Mouse (Mus musculus) hindbrain, embryonic 10.5 days (tissue): ENCODE data around the gene Ppil3. TPM values are rescaled to one million over a fixed set of nuclear protein-coding genes. Genes with fewer than 3 reads are reported as not detected.

ENCODE experiments used
- DNase-seq: peaks from one replicate; pipeline ENCODE4 v3.0.0-alpha.2; 2017; ENCODE audit warnings: low spot score
- H3K27ac ChIP-seq: fragments of 300-500 bp; sonication (generic); 2 replicates; pipeline ENCODE4 v1.5.1; 2016; ENCODE audit warnings: mild to moderate bottlenecking, moderate library complexity
- H3K27me3 ChIP-seq: fragments of 300-500 bp; sonication (generic); 2 replicates; pipeline ENCODE4 v1.6.1; 2016; ENCODE audit warnings: mild to moderate bottlenecking; ENCODE audit not compliant: poor library complexity, insufficient read depth, severe bottlenecking
- H3K36me3 ChIP-seq: fragments of 300-500 bp; sonication (generic); 2 replicates; pipeline ENCODE4 v1.6.1; 2016; ENCODE audit warnings: mild to moderate bottlenecking, moderate library complexity
- H3K4me1 ChIP-seq: fragments of 300-500 bp; sonication (generic); replicated peaks from 2 replicates; pipeline ENCODE4 v1.6.1; 2016; ENCODE audit warnings: mild to moderate bottlenecking
- H3K4me3 ChIP-seq: fragments of 300-500 bp; sonication (generic); 2 replicates; pipeline ENCODE4 v1.5.1; 2016; ENCODE audit warnings: mild to moderate bottlenecking, moderate library complexity
- H3K9me3 ChIP-seq: fragments of 300-500 bp; sonication (generic); 2 replicates; pipeline ENCODE4 v1.6.1; 2016; ENCODE audit warnings: mild to moderate bottlenecking, moderate library complexity
- WGBS: fragments of 180-500 bp; shearing (Covaris S2); methylation state at CpG from one replicate; pipeline ENCODE4 v1.1.7; 2016; 5-methylcytosine and 5-hydroxymethylcytosine counted together
- polyA plus RNA-seq: library from polyadenylated mRNA; unstranded; fragments of >200 nt; fragmentation: Nextera tagmentation; extraction: Ambion mirVana; gene quantifications from 2 replicates; pipeline ENCODE4 v1.2.1, GENCODE M21; 2016

Ppil3 gene
- polyA plus RNA-seq, 1 experiment from 2014 or later: 58.9 TPM

DNA sequence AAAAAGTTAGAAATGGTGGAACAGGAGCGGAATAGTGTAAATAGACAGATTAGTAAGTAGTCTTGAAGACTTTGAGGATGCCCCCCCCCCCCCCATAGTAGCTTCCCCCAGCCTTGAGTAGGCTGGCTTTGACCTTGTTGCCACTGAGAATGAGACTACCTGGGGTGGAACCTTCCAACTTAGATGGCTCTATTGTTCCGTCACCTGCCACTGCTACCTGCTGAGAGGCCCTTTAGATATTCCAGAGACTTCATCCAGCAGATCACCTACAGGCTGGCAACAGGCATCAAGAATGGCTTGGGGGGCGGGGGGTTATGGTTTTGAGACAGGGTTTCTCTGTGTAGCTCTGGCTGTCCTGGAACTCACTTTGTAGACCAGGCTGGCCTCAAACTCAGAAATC, 20.7 kb downstream of the Ppil3 start:
- WGBS: 87% methylated on average over 3 of the region's 3 CpGs
- H3K27ac ChIP-seq: no peak overlapping the region
- no peaks in the 10 kb centered on the region for H3K9me3 ChIP-seq
- peaks cover 21% of the 10 kb centered on the region for H3K4me1 ChIP-seq
- peaks cover 24% of the 10 kb centered on the region for H3K36me3 ChIP-seq
- H3K4me3 ChIP-seq: 0 out of 2 replicates have a peak overlapping the region, but pooled peaks have one; percentile 99
- H3K27me3 ChIP-seq: no peaks in the 10 kb centered on the region
- DNase-seq: no peak

DNA sequence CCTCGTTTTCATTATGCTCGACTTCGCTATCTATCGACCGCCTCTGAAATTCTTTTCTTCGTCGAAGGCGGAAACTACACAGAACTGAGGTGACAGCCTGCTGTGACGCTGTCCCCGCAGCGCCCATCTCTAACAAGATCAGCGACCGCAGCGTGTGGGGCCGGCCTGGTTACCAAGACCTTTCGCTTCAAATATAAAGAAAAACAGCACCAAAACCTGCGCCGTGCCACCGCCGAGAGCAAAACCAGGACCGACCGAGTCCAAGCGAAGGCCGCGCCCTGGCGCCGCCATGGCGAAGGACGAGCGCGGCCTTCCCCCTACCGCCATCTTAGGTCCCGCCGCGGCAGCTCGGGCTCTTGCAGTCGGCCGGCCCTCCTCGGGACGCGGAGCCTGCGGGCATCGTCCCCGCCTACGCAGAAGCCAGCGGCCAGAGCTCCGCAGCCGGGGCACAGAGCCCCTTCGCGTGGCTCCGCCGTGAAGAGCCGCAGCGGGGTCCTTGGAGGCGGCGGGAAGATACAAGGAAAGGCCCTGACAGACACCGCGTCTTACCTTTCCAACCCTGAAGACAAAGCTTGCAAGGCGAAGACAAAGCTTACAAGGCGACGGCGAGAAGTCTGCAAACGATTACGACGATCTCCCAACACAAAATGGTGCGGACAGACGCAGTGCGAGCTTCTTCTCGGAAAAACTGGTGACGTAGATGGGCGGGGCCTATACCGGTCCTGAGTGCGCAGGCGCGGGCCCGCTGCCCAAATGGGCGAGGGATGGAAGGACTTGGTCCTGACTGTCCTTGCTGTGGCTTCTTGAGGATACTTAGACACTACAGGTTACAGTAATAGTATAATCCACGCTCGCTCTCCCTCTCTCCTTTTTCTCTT, 21.7 kb downstream of the Ppil3 start, which contains the start of gene Clk1:
Gene Clk1, minus strand, starts transcription at position 696 of the 878 bp plus-strand sequence.
- WGBS: under 1% methylated on average over 79 of the region's 79 CpGs
- peaks cover 21% of the 10 kb centered on the region for H3K4me1 ChIP-seq
- no peaks in the 10 kb centered on the region for H3K9me3 ChIP-seq
- H3K27ac ChIP-seq: peak within 1 kb of the TSS; percentile 100
- no peaks in the 10 kb centered on the region for H3K27me3 ChIP-seq
- H3K4me3 ChIP-seq: peak within 1 kb of the TSS; percentile 99
- H3K36me3 ChIP-seq: peaks cover 34% of the 10 kb centered on the region
- DNase-seq: peak; percentile 94

DNA sequence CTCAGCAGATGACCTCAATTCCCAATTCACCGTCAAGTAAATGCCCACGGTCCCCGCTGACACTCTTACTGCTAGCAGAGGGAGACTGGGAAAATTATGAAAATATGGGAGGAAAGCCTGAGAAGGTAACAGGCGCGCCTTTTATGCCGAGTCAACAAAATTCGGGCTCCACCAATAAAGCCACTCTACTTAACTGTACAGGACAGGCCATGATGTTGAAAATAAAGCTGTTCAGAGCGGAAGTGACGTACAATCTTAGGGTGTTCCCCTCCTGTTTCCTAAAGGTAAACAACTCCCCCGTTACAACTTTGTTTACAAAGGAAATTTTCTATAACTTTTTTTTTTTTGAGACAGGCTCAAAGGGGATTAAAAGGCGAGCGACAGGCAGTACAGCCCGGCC, 22.4 kb downstream of the Ppil3 start:
- peaks cover 41% of the 10 kb centered on the region for H3K36me3 ChIP-seq
- peak overlapping the region; percentile 100 for H3K27ac ChIP-seq
- H3K4me1 ChIP-seq: peaks cover 21% of the 10 kb centered on the region
- no peaks in the 10 kb centered on the region for H3K27me3 ChIP-seq
- peak overlapping the region; percentile 99 for H3K4me3 ChIP-seq
- WGBS: 16% methylated on average over 13 of the region's 13 CpGs
- no peaks in the 10 kb centered on the region for H3K9me3 ChIP-seq
- peak; percentile 28 for DNase-seq

DNA sequence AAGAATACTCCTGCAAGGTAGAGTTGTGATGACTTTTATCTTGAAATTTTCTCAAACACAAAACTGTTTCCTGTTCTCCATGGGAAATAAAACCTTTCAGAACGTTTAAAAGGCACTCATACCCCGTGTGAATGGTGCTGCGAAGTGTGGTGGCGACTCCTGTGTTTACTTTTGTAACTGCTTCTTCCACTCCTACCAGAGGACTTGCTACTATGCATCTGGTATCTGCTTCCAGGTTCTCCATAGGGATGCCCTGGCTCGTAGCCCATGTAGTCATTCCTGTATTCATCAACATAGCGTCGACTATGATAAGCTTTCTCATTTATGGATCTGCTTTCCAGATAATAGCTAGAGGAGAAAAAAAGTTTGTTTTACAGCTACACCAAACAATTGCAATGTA, 24.3 kb downstream of the Ppil3 start:
- Histone ChIP-seq H3K9me3 (no peaks in the 10 kb centered on the region), H3K4me1 (peaks cover 21% of the 10 kb centered on the region), H3K27ac (no peak overlapping the region), H3K36me3 (peaks cover 60% of the 10 kb centered on the region), H3K4me3 (no peak overlapping the region), H3K27me3 (no peaks in the 10 kb centered on the region)
- WGBS: 85% methylated on average over 7 of the region's 7 CpGs
- DNase-seq: no peak

DNA sequence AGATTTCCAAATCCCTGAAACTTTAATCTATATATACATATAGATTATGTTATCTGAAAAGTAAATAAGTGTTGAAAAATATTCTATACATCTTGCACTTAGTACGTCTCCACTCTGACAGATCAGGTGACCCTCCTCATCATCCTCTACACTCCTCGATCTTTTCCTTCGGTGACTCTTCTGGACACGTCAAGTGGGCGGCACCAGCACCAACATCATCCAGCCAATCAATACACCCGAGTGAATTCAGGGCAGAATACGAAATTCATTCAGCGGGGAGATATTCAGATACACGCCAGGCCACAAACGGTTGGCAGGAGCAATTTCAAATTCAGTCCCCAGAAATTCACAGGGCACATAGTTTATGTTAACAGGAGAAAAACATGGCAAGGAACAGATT, 25.3 kb downstream of the Ppil3 start:
- Histone ChIP-seq H3K4me1 (peaks cover 21% of the 10 kb centered on the region), H3K36me3 (peaks cover 70% of the 10 kb centered on the region), H3K4me3 (no peak overlapping the region), H3K27ac (no peak overlapping the region), H3K27me3 (no peaks in the 10 kb centered on the region), H3K9me3 (no peaks in the 10 kb centered on the region)
- DNase-seq: no peak
- WGBS: 91% methylated on average over 10 of the region's 10 CpGs

DNA sequence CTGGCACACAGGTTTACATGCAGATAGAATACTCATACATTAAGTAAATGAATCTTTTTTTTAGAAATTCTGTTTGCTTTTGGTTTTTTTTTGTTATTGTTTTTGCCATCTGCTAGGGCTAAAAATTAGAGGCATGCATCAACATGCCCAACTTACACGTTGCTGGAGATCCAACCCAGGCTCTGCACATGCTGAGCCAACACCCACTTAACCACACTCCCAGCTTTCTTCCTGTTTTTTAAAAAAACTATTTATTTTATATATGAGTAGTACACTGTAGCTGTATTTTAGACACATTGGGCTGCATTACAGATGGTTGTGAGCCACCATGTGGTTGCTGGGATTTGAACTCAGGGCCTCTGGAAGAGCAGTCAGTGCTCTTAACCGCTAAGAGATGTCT, 29.2 kb downstream of the Ppil3 start:
- H3K9me3 ChIP-seq: no peaks in the 10 kb centered on the region
- no peak overlapping the region for H3K27ac ChIP-seq
- peaks cover 100% of the 10 kb centered on the region for H3K36me3 ChIP-seq
- no peak overlapping the region for H3K4me3 ChIP-seq
- DNase-seq: no peak
- H3K27me3 ChIP-seq: no peaks in the 10 kb centered on the region
- peaks cover 3% of the 10 kb centered on the region; the same call in 1 of the 2 replicates for H3K4me1 ChIP-seq
- 91% methylated on average over 2 of the region's 2 CpGs for WGBS

DNA sequence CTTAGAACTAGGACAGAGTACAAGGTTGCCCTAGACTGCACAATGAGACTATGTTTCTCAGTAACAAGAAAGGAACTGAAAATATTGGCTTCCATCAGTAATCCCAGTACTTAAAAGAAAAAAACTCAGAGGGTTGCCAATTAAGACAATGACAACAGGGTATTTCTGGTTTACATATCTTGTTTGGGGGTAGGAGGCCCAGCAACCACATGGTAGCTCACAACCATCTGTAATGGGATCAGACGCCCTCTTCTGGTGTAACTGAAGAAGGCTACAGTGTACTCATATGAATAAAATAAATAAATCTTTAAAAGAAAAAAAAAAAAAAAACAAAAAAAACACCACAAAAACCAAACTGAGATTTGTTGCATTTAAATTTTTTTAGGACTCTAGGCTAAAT, 29.8 kb downstream of the Ppil3 start:
- DNase-seq: no peak
- WGBS: 33% methylated on average over 1 of the region's 1 CpGs
- no peak overlapping the region for H3K27ac ChIP-seq
- no peaks in the 10 kb centered on the region for H3K4me1 ChIP-seq
- peaks cover 100% of the 10 kb centered on the region for H3K36me3 ChIP-seq
- H3K27me3 ChIP-seq: no peaks in the 10 kb centered on the region
- H3K9me3 ChIP-seq: no peaks in the 10 kb centered on the region
- no peak overlapping the region for H3K4me3 ChIP-seq

DNA sequence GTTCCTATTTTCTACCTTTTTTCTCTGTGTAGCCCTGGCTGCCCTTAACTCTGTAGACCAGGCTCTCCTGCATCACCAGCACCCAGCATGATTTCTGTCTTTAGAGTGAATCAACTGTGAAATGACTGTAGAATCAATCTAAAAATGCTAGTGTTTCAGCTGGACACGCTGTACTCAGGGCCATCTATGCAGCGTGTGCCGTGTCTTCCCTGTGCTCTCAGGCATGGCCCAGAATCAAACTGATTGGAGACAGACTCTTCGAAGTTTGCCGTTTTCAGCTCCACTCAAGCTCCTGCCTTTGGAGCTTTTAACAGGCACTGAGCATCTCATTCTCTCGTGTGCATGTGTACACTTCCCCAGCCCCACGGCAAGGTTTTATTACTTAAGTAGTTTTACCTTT, 34.5 kb downstream of the Ppil3 start:
- Histone ChIP-seq H3K4me1 (no peaks in the 10 kb centered on the region), H3K27me3 (no peaks in the 10 kb centered on the region), H3K27ac (no peak overlapping the region), H3K4me3 (no peak overlapping the region), H3K9me3 (no peaks in the 10 kb centered on the region), H3K36me3 (peaks cover 88% of the 10 kb centered on the region)
- DNase-seq: no peak
- WGBS: 94% methylated on average over 7 of the region's 7 CpGs

DNA sequence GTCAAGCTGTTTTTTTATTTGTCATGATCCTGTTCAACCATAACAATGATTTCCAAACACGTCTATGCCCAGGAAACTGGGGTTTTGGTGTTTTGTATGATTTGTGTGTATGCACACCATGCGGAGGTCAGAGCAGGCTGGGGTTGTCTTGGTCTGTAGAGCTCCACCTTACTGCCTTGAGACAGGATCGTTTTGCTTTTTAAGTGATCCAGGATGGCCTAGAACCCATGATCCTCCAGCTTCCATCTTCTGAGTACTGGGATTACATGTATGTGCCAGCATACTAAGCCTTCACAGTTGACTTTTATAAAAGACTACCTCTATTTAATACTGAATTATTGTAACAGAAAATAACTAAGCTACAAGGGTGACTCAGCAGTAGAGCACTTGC, 35.1 kb downstream of the Ppil3 start:
- H3K27ac ChIP-seq: no peak overlapping the region
- no peaks in the 10 kb centered on the region for H3K9me3 ChIP-seq
- WGBS: 88% methylated on average over 3 of the region's 3 CpGs
- DNase-seq: no peak
- peaks cover 88% of the 10 kb centered on the region for H3K36me3 ChIP-seq
- H3K4me3 ChIP-seq: no peak overlapping the region
- H3K27me3 ChIP-seq: no peaks in the 10 kb centered on the region
- H3K4me1 ChIP-seq: no peaks in the 10 kb centered on the region

DNA sequence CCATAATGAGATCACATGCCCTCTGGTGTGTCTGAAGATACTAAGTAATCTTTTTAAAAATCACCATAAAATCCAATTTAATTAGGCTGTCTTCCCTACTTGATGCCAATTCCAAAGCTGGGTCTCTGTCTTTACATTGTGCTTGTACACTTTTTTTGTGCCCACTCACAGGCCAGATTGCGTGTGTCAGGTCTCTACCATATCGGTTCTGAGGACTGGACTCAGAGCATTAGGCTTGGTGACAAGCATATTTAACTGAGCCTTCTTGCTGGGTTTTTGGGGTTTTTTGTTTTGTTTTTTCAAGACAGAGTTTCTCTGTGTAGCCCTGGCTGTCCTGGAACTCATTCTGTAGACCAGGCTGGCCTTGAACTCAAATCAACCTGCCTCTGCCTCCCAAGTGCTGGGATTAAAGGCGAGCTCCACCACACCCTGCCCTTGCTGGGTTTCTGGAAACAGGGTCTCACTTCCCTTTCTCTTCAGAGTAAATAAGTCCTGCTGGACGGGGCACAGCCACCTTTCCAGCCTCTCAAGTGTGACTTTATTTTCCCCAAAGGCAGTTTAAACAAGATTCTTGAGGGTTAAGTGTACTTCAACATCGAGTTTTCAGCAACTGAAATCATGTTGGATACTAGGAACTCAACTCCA, 35.6 kb downstream of the Ppil3 start:
- H3K9me3 ChIP-seq: no peaks in the 10 kb centered on the region
- no peak for DNase-seq
- no peak overlapping the region for H3K27ac ChIP-seq
- H3K36me3 ChIP-seq: peaks cover 88% of the 10 kb centered on the region
- 81% methylated on average over 5 of the region's 5 CpGs for whole genome bisulfite sequencing
- H3K27me3 ChIP-seq: no peaks in the 10 kb centered on the region
- H3K4me1 ChIP-seq: no peaks in the 10 kb centered on the region
- no peak overlapping the region for H3K4me3 ChIP-seq

DNA sequence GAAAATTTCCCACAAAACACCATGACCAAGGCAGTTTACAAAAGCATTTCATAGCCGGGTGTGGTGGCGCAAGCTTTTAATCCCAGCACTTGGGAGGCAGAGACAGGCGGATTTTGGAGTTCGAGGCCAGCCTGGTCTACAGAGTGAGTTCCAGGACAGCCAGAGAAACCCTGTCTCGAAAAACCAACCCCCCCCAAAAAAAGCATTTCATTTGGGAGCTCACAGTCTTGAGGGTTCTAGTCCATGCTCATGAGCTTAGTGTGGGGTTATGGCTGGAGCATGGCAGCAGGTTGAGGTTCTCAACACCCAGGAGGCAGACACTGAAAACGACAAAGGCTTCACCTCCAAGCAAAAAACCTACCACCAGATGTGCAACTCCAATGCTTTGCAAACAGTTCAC, 37.1 kb downstream of the Ppil3 start:
- no peak for DNase-seq
- no peak overlapping the region for H3K4me3 ChIP-seq
- 85% methylated on average over 6 of the region's 6 CpGs for WGBS
- H3K27ac ChIP-seq: no peak overlapping the region
- H3K4me1 ChIP-seq: no peaks in the 10 kb centered on the region
- no peaks in the 10 kb centered on the region for H3K27me3 ChIP-seq
- H3K9me3 ChIP-seq: no peaks in the 10 kb centered on the region
- H3K36me3 ChIP-seq: peaks cover 88% of the 10 kb centered on the region

DNA sequence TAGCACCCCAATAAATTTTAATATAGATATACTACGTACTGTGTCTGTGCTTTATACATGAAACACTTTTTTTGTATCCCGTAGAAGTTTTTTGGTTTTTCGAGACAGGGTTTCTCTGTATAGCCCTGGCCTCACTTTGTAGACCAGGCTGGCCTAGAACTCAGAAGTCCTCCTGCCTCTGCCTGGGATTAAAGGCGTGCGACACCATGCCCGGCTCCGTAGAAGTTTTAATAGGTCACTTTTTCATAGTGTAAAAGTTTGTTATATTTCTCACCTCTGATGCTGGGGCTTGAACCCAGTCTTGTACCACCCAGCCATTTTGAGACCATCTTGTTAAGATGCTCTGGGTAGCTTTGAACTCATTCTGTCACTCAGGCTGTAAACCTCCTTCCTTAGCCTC, 38.0 kb downstream of the Ppil3 start:
- WGBS: 96% methylated on average over 7 of the region's 7 CpGs
- peaks cover 88% of the 10 kb centered on the region for H3K36me3 ChIP-seq

DNA sequence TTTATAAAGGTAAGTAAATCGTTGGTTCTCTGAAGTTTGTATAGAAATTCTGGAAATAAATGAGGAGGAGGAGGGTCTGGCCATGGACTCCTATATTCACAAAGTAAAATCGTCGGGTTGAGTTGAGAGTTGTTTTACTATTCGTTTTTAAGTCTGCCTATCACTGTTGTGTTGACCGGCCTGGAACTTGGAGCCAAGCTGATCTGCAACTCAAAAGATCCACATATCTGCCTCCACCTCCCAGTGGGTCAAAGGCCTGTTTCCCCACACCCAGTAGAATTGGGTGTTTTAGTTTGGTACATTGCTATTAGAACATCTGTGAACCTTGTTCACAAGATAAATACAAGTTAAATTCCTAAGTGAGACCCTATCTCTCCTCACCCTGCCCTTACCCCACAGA, 41.5 kb downstream of the Ppil3 start:
- DNase-seq: no peak
- no peaks in the 10 kb centered on the region for H3K4me1 ChIP-seq
- no peaks in the 10 kb centered on the region for H3K27me3 ChIP-seq
- H3K27ac ChIP-seq: no peak overlapping the region
- H3K4me3 ChIP-seq: no peak overlapping the region
- no peaks in the 10 kb centered on the region for H3K9me3 ChIP-seq
- 95% methylated on average over 5 of the region's 5 CpGs for WGBS
- H3K36me3 ChIP-seq: peaks cover 95% of the 10 kb centered on the region

More for the DNA sequence above, 38.0 kb downstream of the Ppil3 start:
- Histone ChIP-seq H3K27me3 (no peaks in the 10 kb centered on the region), H3K4me1 (no peaks in the 10 kb centered on the region), H3K4me3 (no peak overlapping the region), H3K9me3 (no peaks in the 10 kb centered on the region), H3K27ac (no peak overlapping the region)
- no peak for DNase-seq
